Mouse (Mus musculus) kidney, adult 2 months (tissue): Measurements from ENCODE around the gene Ankrd12.

ENCODE experiments used
- CTCF ChIP-seq: fragments of 200-500 bp; conservative IDR thresholded peaks from 2 replicates; pipeline ENCODE4 v1.5.1; 2011; ENCODE audit warnings: low read depth, mild to moderate bottlenecking, control low read depth, low read length, moderate library complexity, mixed read lengths; ENCODE audit not compliant: insufficient read depth, insufficient read length
- POLR2A ChIP-seq: fragments of 200-500 bp; IDR thresholded peaks from one replicate; pipeline ENCODE4 v1.6.1; 2011; ENCODE audit warnings: low read depth, low read length, control low read depth

DNA sequence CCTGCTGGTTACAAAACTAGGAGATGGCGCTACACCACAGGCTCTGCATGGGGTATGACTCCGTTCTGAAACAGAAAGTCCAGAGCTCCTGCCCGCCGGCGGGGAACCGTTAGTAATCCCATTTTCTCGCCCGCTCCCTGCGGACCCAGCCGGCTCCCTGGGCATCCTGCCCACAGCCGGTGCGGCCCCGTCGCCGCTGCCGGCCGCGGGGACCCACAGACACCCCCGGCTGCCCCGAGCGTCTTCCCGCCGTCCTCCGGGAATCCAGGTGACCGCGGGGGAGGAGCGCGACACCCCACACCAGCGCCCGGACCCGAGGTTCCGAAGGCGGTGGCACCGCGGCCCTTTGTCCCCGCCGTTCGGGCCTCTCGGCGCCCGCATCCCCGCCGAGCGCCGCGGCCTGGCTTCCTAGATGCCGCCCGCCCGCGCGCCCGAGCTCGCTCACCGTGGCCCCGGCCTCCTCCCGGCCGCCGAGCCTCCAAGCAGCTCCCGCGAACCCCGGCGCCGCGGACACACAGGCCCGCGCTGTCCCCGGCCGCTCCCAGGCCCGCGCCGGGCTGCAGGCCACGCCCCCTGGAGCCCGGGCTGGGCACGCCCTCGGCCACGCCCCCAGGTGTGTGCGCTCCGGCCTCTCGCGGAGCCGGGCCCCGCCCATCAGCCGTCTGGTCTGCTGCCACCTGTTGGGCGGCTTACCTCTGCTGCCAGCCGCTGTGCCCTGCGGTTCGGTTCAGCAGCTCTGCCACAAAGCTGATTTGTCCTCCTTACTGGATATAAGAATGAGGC, 126.1 kb downstream of the Ankrd12 start, which contains the start of gene Twsg1:
- TF ChIP-seq POLR2A (no peak), CTCF (peak; percentile 74)
